8 mouse cellular contexts compared by ENCODE assay signal in the genomic region with DNA sequence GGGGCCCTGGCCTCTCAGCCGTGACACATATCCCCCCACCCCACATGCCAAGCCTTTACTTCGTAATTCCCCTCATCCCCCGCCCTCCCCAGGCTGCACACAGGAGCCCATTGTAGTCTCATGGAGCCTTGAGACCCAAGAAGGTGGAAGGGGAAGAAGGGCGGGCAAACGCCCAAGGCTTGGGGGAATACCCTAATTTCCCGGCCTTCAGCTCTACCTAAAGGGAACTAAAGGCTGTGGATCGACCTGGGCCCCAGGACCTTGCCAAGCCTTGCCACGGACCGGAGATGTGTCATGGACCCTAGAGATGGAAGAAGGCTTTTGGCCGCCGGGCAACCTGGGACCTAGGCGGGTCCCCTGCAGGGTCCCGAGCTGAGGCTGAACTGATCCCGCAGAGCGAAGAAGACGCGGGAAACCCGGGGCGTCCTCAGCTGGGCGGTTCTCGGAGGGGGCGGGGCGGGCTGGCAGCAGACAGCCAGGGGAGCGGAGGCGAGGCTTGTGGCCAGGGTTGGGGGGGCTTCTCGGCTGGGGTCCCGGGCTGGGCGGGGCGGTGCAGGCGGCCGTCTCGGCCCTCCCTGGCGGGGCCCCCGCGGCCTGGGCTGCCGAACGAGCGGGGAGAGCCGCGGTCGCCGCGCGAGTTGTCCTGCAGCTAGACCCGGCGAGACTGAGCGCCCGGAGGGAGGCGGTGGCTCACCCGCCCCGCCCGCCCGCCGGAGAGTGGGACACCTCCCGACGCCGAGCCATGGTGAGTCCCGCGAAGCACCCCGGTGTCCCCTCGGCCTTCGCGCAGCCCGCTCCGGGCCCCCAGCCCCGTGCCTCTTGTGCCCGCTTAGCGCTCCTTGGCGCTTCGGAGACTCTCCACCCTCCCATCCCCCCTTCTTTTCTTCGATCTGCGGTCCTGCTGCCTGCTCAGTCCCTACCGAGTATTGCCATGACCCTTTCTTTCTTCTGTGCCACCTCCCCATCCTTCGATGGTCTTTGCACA. TPM values are rescaled to one million over a fixed set of nuclear protein-coding genes. Genes with fewer than 3 reads are reported as not detected.
DNase-seq lines count a peak whose midpoint lies in the region; ATAC-seq and TF ChIP-seq lines count a peak whose summit lies in the region.

A gene (plus strand): TSS at position 473 of the 985 bp plus-strand sequence.

- peak within 1 kb of the TSS; percentile 75 for H3K9ac ChIP-seq in forebrain, embryonic 15.5 days (replicated peaks)

- under 1% methylated on average over 64 of the region's 74 CpGs for WGBS in forebrain, embryonic 15.5 days

- H3K4me3 ChIP-seq in forebrain, embryonic 15.5 days: peak within 1 kb of the TSS; percentile 69

- DNase-seq in Patski (ENCODE audit: low read depth, low spot score): no peak
- peak; percentile 56 to 71 for DNase-seq in cerebellum, adult 18-20 months
- peak; percentile 90 for DNase-seq in heart, postnatal 4 days
- peak; percentile 69 to 78 for DNase-seq in layer of hippocampus, postnatal 14 days (ENCODE audit: low spot score in 2 of 2)
- peak; percentile 48 for DNase-seq in lung, postnatal 25 days (ENCODE audit: low spot score)
- peak; percentile 91 for DNase-seq in retina, postnatal 1 day
- peak; percentile 58 to 72 for DNase-seq in urinary bladder, postnatal 36 days (ENCODE audit: low spot score in 2 of 2)

- TF ChIP-seq CTCF in Patski (IDR thresholded peaks at IDR 0.05): no peak

- peak within 1 kb of the TSS; percentile 86 for H3K27ac ChIP-seq in forebrain, embryonic 15.5 days (replicated peaks)

- peaks cover 11% of the 10 kb centered on the region; the same call in 1 of the 2 replicates for H3K36me3 ChIP-seq in forebrain, embryonic 15.5 days

- POLR2A ChIA-PET in Patski (lab: Charles Lee): interaction anchor here (0.7 to 0.9 kb wide), 3 partner anchors 11 to 35 kb away, joined by 3 to 6 read pairs (median 4); no protein-coding TSS in a partner anchor

- peak within 1 kb of the TSS; percentile 91 for H3K4me2 ChIP-seq in forebrain, embryonic 15.5 days (replicated peaks)

- ATAC-seq in Patski: peak; percentile 49
- peak; percentile 86 for ATAC-seq in forebrain, embryonic 15.5 days (replicated peaks)

- in situ Hi-C loops in Patski (cut with MboI; ENCODE audit: low pct_unique_long_range_greater_than_20kb): no loop called here

- CTCF ChIA-PET in Patski (lab: Charles Lee): no interaction called here

- H3K27me3 ChIP-seq in Patski: no peaks in the 10 kb centered on the region
- no peaks in the 10 kb centered on the region for H3K27me3 ChIP-seq in forebrain, embryonic 15.5 days

- peaks cover 39% of the 10 kb centered on the region for H3K4me1 ChIP-seq in forebrain, embryonic 15.5 days

- H3K9me3 ChIP-seq in forebrain, embryonic 15.5 days: no peaks in the 10 kb centered on the region

RNA-seq across cellular contexts. Expression of the gene that starts here (rescaled TPM):
- polyA plus RNA-seq in Patski (2021): 80.2 TPM
- 65.7 and 69.8 TPM in 2 replicates for polyA plus RNA-seq in forebrain, embryonic 15.5 days (2015; fragmentation: Nextera tagmentation; extraction: Ambion mirVana)
- 10 to 100 TPM; 64.6 to 65.6 TPM for total RNA-seq in heart, postnatal 4 days (2021)
- total RNA-seq in layer of hippocampus, postnatal 14 days (2021): 10 to 100 TPM; 44.2 to 47.4 TPM
